Mouse (Mus musculus): ENCODE measurements at regions not wholly inside any gene's neighbourhood (a gene's known extent, or its start where the extent isn't known, plus 50 kb on each side); places are given as distances from the start of the nearest gene placed in this dataset.
"Not testable (repeated sequence)": the region's sequence is repeated elsewhere in the genome, so short reads cannot be mapped to it uniquely, and the experiment has no call there.

GRCm38 (mm10) chr3:69669541-69669940 is 52.2 kb upstream of the Nmd3 start:
- DNase-seq (ENCODE audit: low spot score in 2 of 2) = no peak

- no peak for DNase-seq (ENCODE audit: low spot score in 2 of 2)
Observed at GRCm38 (mm10) chr3:69667820-69668219, 54.0 kb upstream of the Nmd3 start.

GRCm38 (mm10) chr3:69667359-69667758 is 54.4 kb upstream of the Nmd3 start:
- no peak for DNase-seq (ENCODE audit: low spot score in 2 of 2)

GRCm38 (mm10) chr3:69664277-69664676 is 57.5 kb upstream of the Nmd3 start:
- DNase-seq (ENCODE audit: low spot score in 2 of 2) = no peak

- DNase-seq (ENCODE audit: low spot score in 2 of 2) = no peak
Observed at GRCm38 (mm10) chr3:69658185-69658584, 59.4 kb upstream of the B3galnt1 start.

- no peak for DNase-seq (ENCODE audit: low spot score in 2 of 2)
Observed at GRCm38 (mm10) chr3:69657570-69657969, 58.8 kb upstream of the B3galnt1 start.

- not testable (repeated sequence) for DNase-seq (ENCODE audit: low spot score in 2 of 2)
Observed at GRCm38 (mm10) chr3:69655651-69656050, 56.9 kb upstream of the B3galnt1 start.

GRCm38 (mm10) chr3:69655001-69655400 is 56.2 kb upstream of the B3galnt1 start:
- DNase-seq (ENCODE audit: low spot score in 2 of 2) = peak; percentile 18 to 19

GRCm38 (mm10) chr3:69653361-69653760 is 54.6 kb upstream of the B3galnt1 start:
- not testable (repeated sequence) for DNase-seq (ENCODE audit: low spot score in 2 of 2)

- DNase-seq (ENCODE audit: low spot score in 2 of 2) = no peak
Observed at GRCm38 (mm10) chr3:69649561-69649960, 50.8 kb upstream of the B3galnt1 start.

Measured in urinary bladder, postnatal 36 days (tissue).